Mouse (Mus musculus) lung, adult 2 months (tissue): ENCODE results near the gene Siah2.

Source experiments
- CTCF ChIP-seq: fragments of 200-500 bp; IDR thresholded peaks from 2 replicates; pipeline ENCODE4 v1.5.1; 2011; ENCODE audit warnings: mild to moderate bottlenecking, low read length, control low read depth; ENCODE audit not compliant: insufficient read depth
- POLR2A ChIP-seq: fragments of 200-500 bp; IDR thresholded peaks from 2 replicates; pipeline ENCODE4 v1.6.1; 2011; ENCODE audit warnings: low read depth, mild to moderate bottlenecking, control low read depth, low read length, borderline replicate concordance; ENCODE audit errors: extremely low read depth

GRCm38 (mm10) chr3:58719461-58720230 is 27.4 kb upstream of the Siah2 start:
- no peak for TF ChIP-seq CTCF
- no peak for TF ChIP-seq POLR2A
